ENCODE assay signal across 12 mouse cellular contexts in genomic region chr7:113901941-113902515, GRCm38 (mm10).
A peak's percentile ranks its signal among the peaks of the same experiment; 100 is the strongest.
DNase-seq lines count a peak whose midpoint lies in the region; ATAC-seq lines count a peak whose summit lies in the region.
"Had no signal": no experiment of that assay in that cellular context is flagged by ENCODE, and none has a peak within 500 bp of the region (broad histone marks: within the 10 kb centered on the region; RNA-seq: fewer than 3 reads in every experiment).

No protein-coding gene starts in this region.

- H3K27ac ChIP-seq in neural tube, embryonic 11.5 days (ENCODE audit: low read depth, low read length) = no peak overlapping the region
- 0 out of 2 replicates have a peak overlapping the region, but pooled peaks have one; percentile 13 for H3K27ac ChIP-seq in forebrain, embryonic 15.5 days (replicated peaks)
- no peak overlapping the region for H3K27ac ChIP-seq in limb, embryonic 12.5 days
- H3K27ac ChIP-seq: liver, embryonic 13.5 days had no signal

- no peaks in the 10 kb centered on the region for H3K27me3 ChIP-seq in neural tube, embryonic 11.5 days (ENCODE audit: control insufficient read depth, insufficient read depth, low read length)
- H3K27me3 ChIP-seq in forebrain, embryonic 15.5 days = peaks cover 3% of the 10 kb centered on the region; the same call in 1 of the 2 replicates
- no peaks in the 10 kb centered on the region for H3K27me3 ChIP-seq in limb, embryonic 12.5 days
- H3K27me3 ChIP-seq: liver, embryonic 13.5 days had no signal

- H3K4me2 ChIP-seq in neural tube, embryonic 11.5 days (ENCODE audit: low read depth) = no peak overlapping the region
- 0 out of 2 replicates have a peak overlapping the region, but pooled peaks have one; percentile 18 for H3K4me2 ChIP-seq in forebrain, embryonic 15.5 days (replicated peaks)
- peak overlapping the region; percentile 9; the same call in 1 of the 2 replicates for H3K4me2 ChIP-seq in limb, embryonic 12.5 days
- H3K4me2 ChIP-seq: liver, embryonic 13.5 days had no signal

- peak; percentile 30 for DNase-seq in neural tube, embryonic 11.5 days (ENCODE audit: low spot score)
- DNase-seq in neural tube, embryonic 10.5 days (ENCODE audit: extremely low spot score, low spot score) = no peak
- no peak for DNase-seq in urinary bladder, postnatal 25 days (ENCODE audit: low spot score)
- no peak for DNase-seq in lung, adult 18-20 months
- DNase-seq: cerebellum, adult 18-20 months; heart, postnatal 4 days; kidney, postnatal 14 days; liver, embryonic 13.5 days had no signal

- H3K4me1 ChIP-seq in neural tube, embryonic 11.5 days (ENCODE audit: control insufficient read depth, insufficient read depth, low read length) = peaks cover 3% of the 10 kb centered on the region; the same call in 1 of the 2 replicates
- peaks cover 14% of the 10 kb centered on the region; the same call in 1 of the 2 replicates for H3K4me1 ChIP-seq in forebrain, embryonic 15.5 days
- H3K4me1 ChIP-seq in limb, embryonic 12.5 days (replicated peaks) = no peaks in the 10 kb centered on the region
- H3K4me1 ChIP-seq: liver, embryonic 13.5 days had no signal

- H3K9ac ChIP-seq in neural tube, embryonic 11.5 days (ENCODE audit: low read length) = no peak overlapping the region
- no peak overlapping the region for H3K9ac ChIP-seq in forebrain, embryonic 15.5 days (replicated peaks)
- H3K9ac ChIP-seq in limb, embryonic 12.5 days (replicated peaks) = no peak overlapping the region
- H3K9ac ChIP-seq: liver, embryonic 13.5 days had no signal

- no peaks in the 10 kb centered on the region for H3K9me3 ChIP-seq in neural tube, embryonic 11.5 days (ENCODE audit: control insufficient read depth, low read length)
- no peaks in the 10 kb centered on the region for H3K9me3 ChIP-seq in forebrain, embryonic 15.5 days
- no peaks in the 10 kb centered on the region for H3K9me3 ChIP-seq in limb, embryonic 12.5 days

- ATAC-seq in neural tube, embryonic 11.5 days (ENCODE audit: insufficient read depth, low FRiP score, low TSS enrichment) = no peak
- 0 out of 2 replicates have a peak, but pooled peaks have one; percentile 29 for ATAC-seq in forebrain, embryonic 15.5 days (replicated peaks)
- ATAC-seq in limb, embryonic 12.5 days (ENCODE audit: insufficient number of reproducible peaks, insufficient read depth, low FRiP score, low TSS enrichment, low read depth) = no peak
- ATAC-seq in megakaryocyte progenitor cell, adult 5-6 weeks (replicated peaks; ENCODE audit: poor library complexity) = no peak

- no peaks in the 10 kb centered on the region for H3K36me3 ChIP-seq in neural tube, embryonic 11.5 days (ENCODE audit: control insufficient read depth, insufficient read depth, low read length)
- H3K36me3 ChIP-seq in forebrain, embryonic 15.5 days = no peaks in the 10 kb centered on the region
- H3K36me3 ChIP-seq in limb, embryonic 12.5 days = no peaks in the 10 kb centered on the region
- H3K36me3 ChIP-seq: liver, embryonic 13.5 days had no signal

- no peak overlapping the region for H3K4me3 ChIP-seq in neural tube, embryonic 11.5 days (ENCODE audit: low read depth, low read length)
- no peak overlapping the region for H3K4me3 ChIP-seq in forebrain, embryonic 15.5 days
- H3K4me3 ChIP-seq in limb, embryonic 12.5 days (replicated peaks) = no peak overlapping the region
- H3K4me3 ChIP-seq: erythroblast, embryonic 14.5 days; liver, embryonic 13.5 days had no signal

- WGBS in neural tube, embryonic 11.5 days = 44% methylated on average over 10 of the region's 10 CpGs
- WGBS in forebrain, embryonic 15.5 days = 6% methylated on average over 10 of the region's 10 CpGs
- WGBS in limb, embryonic 12.5 days = 33% methylated on average over 10 of the region's 10 CpGs
